Mouse (Mus musculus): ENCODE data around the gene Hoxb6. TPM values are rescaled to one million over a fixed set of nuclear protein-coding genes. Genes with fewer than 3 reads are reported as not detected.

Gene Hoxb6
- not detected for total RNA-seq (2021)

GRCm38 (mm10) chr11:96291681-96292564, at the start of gene Hoxb6:
Gene Hoxb6, plus strand, starts transcription at chr11:96292476.
- intact Hi-C loops (cut with DNase I): no loop called here
- no peak for DNase-seq (ENCODE audit: low spot score)

DNA sequence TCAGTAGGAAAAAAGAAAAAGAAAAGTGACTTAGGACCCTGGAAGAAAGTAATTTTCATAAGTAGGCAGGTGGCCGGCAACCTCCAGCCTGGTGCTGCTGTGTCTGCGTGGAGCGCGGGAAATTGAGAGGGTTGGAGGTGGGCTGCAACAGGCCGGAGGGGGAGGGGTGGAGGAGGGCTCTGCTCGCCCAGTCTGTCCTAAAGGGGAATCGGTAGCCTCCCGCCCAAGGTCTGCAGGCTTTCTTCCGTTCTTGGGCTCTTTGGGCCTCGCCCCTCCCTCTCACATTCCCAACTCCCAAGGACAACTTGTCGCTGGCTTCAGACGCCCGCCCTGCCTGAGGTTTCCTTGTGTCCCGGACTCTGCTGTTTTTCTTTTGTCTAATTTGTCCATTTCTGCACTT, 41.4 kb upstream of the Hoxb6 start:
- no peak for DNase-seq (ENCODE audit: low spot score)
- intact Hi-C loops (cut with DNase I): no loop called here

GRCm38 (mm10) chr11:96251480-96252031, 40.7 kb upstream of the Hoxb6 start:
- DNase-seq (ENCODE audit: low spot score): no peak
- intact Hi-C loops (cut with DNase I): no loop called here

GRCm38 (mm10) chr11:96252541-96253120, 39.6 kb upstream of the Hoxb6 start:
- intact Hi-C loops (cut with DNase I): no loop called here

DNA sequence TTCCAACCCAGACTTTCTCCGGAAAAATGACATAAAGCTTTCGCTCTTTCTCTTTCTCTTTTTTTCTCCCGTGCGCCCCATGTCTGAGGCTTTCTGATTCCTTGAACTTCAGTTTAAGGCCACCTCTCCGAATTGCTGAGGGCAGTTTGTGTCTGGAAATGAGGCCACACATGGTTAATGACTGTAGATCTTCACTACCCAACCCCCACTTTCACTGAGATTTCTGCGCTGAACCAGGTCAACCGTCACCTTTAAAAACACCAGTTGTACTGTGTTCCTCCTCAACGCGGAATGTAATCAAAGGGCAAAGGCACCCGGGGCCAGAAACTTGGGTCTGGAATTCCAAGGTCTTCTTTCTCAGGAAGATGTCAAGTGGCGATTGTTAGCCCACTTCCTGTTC, 38.1 kb upstream of the Hoxb6 start:
- intact Hi-C loops (cut with DNase I): no loop called here
- DNase-seq (ENCODE audit: low spot score): no peak

More at GRCm38 (mm10) chr11:96252541-96253120, 39.6 kb upstream of the Hoxb6 start:
- no peak for DNase-seq (ENCODE audit: low spot score)

DNA sequence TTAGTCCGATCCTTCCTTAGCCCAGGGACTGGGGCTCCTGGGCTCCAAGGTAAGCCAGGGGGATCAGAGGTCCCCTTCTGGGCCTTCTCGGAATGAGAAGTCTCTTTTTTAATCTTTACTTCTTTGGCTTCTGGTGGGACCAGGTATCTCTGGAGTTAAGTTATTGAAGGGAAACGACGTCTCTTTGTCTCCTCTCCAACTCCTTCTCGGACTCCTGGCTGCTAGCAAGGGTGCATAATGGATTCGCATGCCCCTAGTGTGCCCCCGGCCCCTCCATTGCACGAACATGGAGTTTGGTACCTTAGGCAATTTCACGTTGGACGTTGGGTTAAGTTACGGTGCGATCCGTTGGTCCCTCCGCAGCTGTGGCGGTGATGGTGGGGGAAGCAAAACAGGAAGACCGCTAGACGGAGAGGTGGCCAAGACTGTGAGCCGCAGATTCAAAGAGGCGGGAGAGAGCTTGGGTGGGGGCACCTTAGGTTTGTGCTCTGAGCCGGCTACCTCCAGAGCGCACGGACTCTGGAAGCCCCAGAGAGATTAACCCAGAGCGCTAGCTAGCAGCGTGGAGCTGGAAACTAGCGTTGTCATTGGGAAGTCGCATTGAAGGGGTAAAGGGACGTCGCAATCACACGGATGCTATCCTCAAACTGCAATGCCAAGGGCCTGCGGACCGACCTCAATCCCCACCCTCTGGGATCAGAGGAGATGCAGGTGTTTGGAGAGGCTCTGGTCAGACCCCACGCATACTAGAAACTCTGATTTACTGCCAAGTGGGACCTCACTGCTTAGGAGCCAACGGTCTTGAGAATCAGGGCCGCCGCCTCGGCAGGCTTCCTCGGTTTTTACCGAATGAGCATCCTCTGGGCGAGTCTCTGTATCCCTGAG, 36.9 kb upstream of the Hoxb6 start:
- no peak for DNase-seq (ENCODE audit: low spot score)

GRCm38 (mm10) chr11:96255996-96256445, 36.3 kb upstream of the Hoxb6 start:
- DNase-seq (ENCODE audit: low spot score): no peak
- intact Hi-C loops (cut with DNase I): no loop called here

More for the DNA sequence above, 36.9 kb upstream of the Hoxb6 start:
- intact Hi-C loops (cut with DNase I): no loop called here

- intact Hi-C loops (cut with DNase I): no loop called here
Measured at GRCm38 (mm10) chr11:96257141-96257540, 35.1 kb upstream of the Hoxb6 start.

DNA sequence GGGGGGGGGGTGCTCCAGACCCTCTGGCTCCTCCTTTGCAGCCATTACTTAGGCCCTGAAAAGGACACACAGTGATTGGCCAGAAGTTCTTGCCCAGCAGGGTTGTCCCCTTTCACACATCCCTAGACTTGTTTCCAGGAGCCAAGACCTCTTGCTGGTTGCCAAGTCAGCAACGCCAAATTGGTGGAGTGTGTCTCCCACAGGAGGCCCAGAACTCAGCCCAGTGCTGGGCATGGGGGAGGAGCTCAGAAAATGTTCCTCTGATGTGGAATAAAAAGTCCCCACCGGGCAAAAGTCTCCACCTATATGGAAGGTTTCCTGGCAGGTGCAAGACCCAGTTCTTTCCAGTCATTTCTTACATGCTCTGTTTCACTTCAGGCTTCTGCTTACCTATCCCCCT, 33.2 kb upstream of the Hoxb6 start:
- intact Hi-C loops (cut with DNase I): no loop called here
- DNase-seq (ENCODE audit: low spot score): no peak

More at GRCm38 (mm10) chr11:96257141-96257540, 35.1 kb upstream of the Hoxb6 start:
- DNase-seq (ENCODE audit: low spot score): no peak

- intact Hi-C loops (cut with DNase I): no loop called here
Measured at GRCm38 (mm10) chr11:96259511-96259910, 32.8 kb upstream of the Hoxb6 start.

GRCm38 (mm10) chr11:96260310-96260970, 31.8 kb upstream of the Hoxb6 start:
- DNase-seq (ENCODE audit: low spot score): no peak
- intact Hi-C loops (cut with DNase I): no loop called here

More at GRCm38 (mm10) chr11:96259511-96259910, 32.8 kb upstream of the Hoxb6 start:
- DNase-seq (ENCODE audit: low spot score): no peak

GRCm38 (mm10) chr11:96261323-96261890, 30.9 kb upstream of the Hoxb6 start:
- intact Hi-C loops (cut with DNase I): no loop called here
- no peak for DNase-seq (ENCODE audit: low spot score)

DNA sequence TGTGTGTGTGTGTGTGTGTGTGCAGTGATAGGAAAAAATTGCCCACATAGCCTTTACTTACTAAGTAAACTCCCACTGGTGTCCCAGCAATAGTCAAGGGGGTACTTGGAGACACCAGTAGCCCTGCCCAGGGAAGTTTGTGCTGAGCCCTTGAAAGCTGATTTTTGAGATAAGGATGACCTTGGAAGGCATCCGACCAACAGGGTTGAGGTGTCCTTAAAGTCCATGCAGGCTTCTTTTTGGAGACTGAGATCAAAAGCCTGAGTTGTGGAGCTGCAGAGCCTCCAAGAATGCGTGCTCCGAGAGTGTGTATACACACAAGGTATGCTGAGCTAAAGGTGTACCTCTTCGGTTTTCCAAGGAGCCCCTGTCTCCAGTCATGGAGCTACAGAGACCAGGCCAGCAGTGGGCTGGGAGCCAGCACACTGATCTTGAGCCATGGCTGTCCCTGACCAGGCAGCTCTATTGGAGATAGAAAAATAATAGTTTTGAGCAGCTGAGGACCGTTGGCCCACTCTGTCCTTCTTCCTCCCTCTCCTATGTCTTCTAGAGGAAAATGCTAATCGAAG, 29.9 kb upstream of the Hoxb6 start:
- DNase-seq (ENCODE audit: low spot score): no peak
- intact Hi-C loops (cut with DNase I): no loop called here

GRCm38 (mm10) chr11:96263636-96264389, 28.5 kb upstream of the Hoxb6 start:
- intact Hi-C loops (cut with DNase I): no loop called here
- no peak for DNase-seq (ENCODE audit: low spot score)

GRCm38 (mm10) chr11:96264390-96265020, 27.8 kb upstream of the Hoxb6 start:
- DNase-seq (ENCODE audit: low spot score): no peak
- intact Hi-C loops (cut with DNase I): no loop called here

GRCm38 (mm10) chr11:96265954-96266353, 26.3 kb upstream of the Hoxb6 start:
- no peak for DNase-seq (ENCODE audit: low spot score)
- intact Hi-C loops (cut with DNase I): no loop called here

GRCm38 (mm10) chr11:96267021-96267920, 25.0 kb upstream of the Hoxb6 start:
- no peak for DNase-seq (ENCODE audit: low spot score)
- intact Hi-C loops (cut with DNase I): no loop called here
